Mouse (Mus musculus): Measurements from ENCODE around the gene Nap1l4. TPM values are rescaled to one million over a fixed set of nuclear protein-coding genes. Genes with fewer than 3 reads are reported as not detected.
A peak's percentile ranks its signal among the peaks of the same experiment; 100 is the strongest.

The Nap1l4 gene
- polyA plus RNA-seq (2014; fragmentation: Nextera tagmentation; extraction: Ambion mirVana), result 133 and 139 TPM in 2 replicates

DNA sequence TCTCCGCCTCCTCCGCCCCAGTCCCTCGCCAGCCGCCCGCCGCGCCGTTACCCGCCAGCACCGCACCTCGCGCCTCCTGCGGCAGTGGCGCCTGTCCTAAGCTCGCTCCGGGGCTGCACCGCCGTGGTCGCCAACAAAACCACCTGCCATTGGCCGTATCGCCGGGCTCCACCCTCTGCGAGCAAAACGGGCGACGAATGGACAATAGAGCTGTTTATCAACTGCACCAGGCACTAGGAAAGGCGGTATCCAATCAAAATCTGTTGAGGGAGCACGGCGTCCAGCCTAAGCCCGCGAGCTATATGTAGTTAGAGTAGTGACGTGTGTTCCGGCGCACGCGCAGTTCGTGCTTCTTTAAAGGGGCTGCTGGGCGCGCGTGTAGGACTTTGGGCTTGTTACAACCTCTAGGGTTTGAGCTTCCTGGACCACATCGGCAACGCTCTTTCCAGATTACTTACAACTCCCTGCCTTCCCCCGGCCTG lies at the start of gene Nap1l4:
TSS of gene Nap1l4 (minus strand) at position 131 of the 482 bp plus-strand sequence.
- DNase-seq (ENCODE audit: low spot score) (peak; percentile 99), ATAC-seq (replicated peaks; ENCODE audit: low FRiP score) (peak; percentile 98)
- Histone ChIP-seq H3K27me3 (replicated peaks; ENCODE audit: control insufficient read depth, insufficient read depth, low read length) (no peaks in the 10 kb centered on the region), H3K4me2 (peak within 1 kb of the TSS; percentile 75), H3K36me3 (ENCODE audit: control insufficient read depth, insufficient read depth, low read length) (no peaks in the 10 kb centered on the region; the same call in 1 of the 2 replicates), H3K27ac (ENCODE audit: low read depth, low read length) (peak within 1 kb of the TSS; percentile 85), H3K9me3 (ENCODE audit: control insufficient read depth, low read length) (no peaks in the 10 kb centered on the region), H3K4me3 (ENCODE audit: low read depth, low read length) (peak within 1 kb of the TSS; percentile 95), H3K9ac (ENCODE audit: low read depth, low read length) (peak within 1 kb of the TSS; percentile 97), H3K4me1 (replicated peaks; ENCODE audit: control insufficient read depth, insufficient read depth, low read length) (peaks cover 17% of the 10 kb centered on the region)
- under 1% methylated on average over 38 of the region's 43 CpGs for WGBS

DNA sequence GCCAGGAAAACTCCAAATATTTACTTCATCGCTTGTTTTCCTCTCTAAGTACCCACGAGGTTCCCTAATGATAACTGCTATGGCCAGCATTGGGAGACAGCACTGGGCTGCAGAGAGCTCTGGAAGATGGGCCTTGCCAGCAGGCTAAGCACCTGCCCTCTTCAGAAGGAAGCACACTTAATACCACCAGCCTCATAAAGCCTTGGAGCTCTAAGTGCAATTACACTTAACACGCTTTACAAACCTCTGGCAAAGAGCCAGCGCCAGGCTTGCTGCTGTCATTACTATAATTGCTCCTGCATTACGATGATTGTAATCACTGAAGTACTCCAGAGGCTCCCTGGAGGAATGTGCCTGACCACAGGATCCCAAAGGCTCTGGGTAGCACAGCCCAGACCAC lies 46.0 kb upstream of the Nap1l4 start:
- Histone ChIP-seq H3K9ac (ENCODE audit: low read depth, low read length) (no peak overlapping the region), H3K27me3 (replicated peaks; ENCODE audit: control insufficient read depth, insufficient read depth, low read length) (no peaks in the 10 kb centered on the region), H3K4me3 (ENCODE audit: low read depth, low read length) (no peak overlapping the region), H3K4me1 (replicated peaks; ENCODE audit: control insufficient read depth, insufficient read depth, low read length) (peaks cover 8% of the 10 kb centered on the region), H3K4me2 (no peak overlapping the region), H3K9me3 (ENCODE audit: control insufficient read depth, low read length) (no peaks in the 10 kb centered on the region), H3K27ac (ENCODE audit: low read depth, low read length) (no peak overlapping the region), H3K36me3 (ENCODE audit: control insufficient read depth, insufficient read depth, low read length) (peaks cover 24% of the 10 kb centered on the region)
- 86% methylated on average over 5 of the region's 5 CpGs for WGBS
- ATAC-seq (replicated peaks; ENCODE audit: low FRiP score) (no peak), DNase-seq (ENCODE audit: low spot score) (no peak)

DNA sequence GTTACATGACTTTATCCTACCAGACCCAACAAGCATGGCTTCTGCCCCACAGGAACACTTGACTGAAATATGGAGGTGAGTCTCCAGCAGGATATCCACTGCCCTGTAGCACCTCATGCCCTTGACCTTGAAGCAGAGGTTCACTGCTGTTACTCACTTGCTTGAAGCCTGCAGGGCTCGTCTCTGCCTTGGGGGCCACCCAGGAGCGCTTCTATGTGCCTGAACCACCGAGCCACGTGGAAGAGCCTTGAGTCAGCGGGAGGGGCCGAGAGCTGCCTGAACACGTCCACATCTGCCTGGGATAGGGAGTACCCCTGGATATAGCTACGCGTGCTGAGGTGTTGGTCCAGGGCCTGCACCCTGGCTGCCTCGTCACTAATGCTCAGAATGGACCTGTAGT lies 43.3 kb upstream of the Nap1l4 start:
- H3K4me2 ChIP-seq, result no peak overlapping the region
- peaks cover 38% of the 10 kb centered on the region for H3K36me3 ChIP-seq (ENCODE audit: control insufficient read depth, insufficient read depth, low read length)
- H3K4me1 ChIP-seq (replicated peaks; ENCODE audit: control insufficient read depth, insufficient read depth, low read length), result no peaks in the 10 kb centered on the region
- 91% methylated on average over 10 of the region's 10 CpGs for WGBS
- H3K4me3 ChIP-seq (ENCODE audit: low read depth, low read length), result no peak overlapping the region
- no peaks in the 10 kb centered on the region for H3K9me3 ChIP-seq (ENCODE audit: control insufficient read depth, low read length)
- no peaks in the 10 kb centered on the region for H3K27me3 ChIP-seq (replicated peaks; ENCODE audit: control insufficient read depth, insufficient read depth, low read length)
- H3K27ac ChIP-seq (ENCODE audit: low read depth, low read length), result no peak overlapping the region
- no peak overlapping the region for H3K9ac ChIP-seq (ENCODE audit: low read depth, low read length)
- no peak for ATAC-seq (replicated peaks; ENCODE audit: low FRiP score)
- no peak for DNase-seq (ENCODE audit: low spot score)

DNA sequence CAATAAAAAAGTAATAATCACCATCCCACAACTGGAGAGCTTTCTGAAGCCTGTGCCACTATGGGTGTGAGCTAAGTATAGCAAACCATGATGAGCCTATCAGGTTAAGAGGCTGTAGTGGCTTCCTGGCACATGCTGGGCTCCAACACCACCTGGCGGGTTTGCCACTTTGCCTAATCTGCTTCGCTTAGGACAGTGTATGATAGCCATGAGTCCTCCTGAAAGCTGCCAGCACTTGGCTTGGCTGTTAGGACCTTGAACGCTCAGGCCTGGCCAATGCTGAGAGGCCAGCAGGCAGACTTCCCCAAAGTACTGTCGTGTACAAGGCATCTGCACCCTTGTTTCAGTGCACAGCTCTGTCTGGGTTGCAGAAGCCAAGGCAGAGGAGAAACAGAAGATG lies 39.1 kb upstream of the Nap1l4 start:
- Histone ChIP-seq H3K36me3 (ENCODE audit: control insufficient read depth, insufficient read depth, low read length) (peaks cover 69% of the 10 kb centered on the region), H3K4me3 (ENCODE audit: low read depth, low read length) (no peak overlapping the region), H3K27ac (ENCODE audit: low read depth, low read length) (no peak overlapping the region), H3K4me2 (no peak overlapping the region), H3K9me3 (ENCODE audit: control insufficient read depth, low read length) (no peaks in the 10 kb centered on the region), H3K9ac (ENCODE audit: low read depth, low read length) (no peak overlapping the region), H3K4me1 (replicated peaks; ENCODE audit: control insufficient read depth, insufficient read depth, low read length) (no peaks in the 10 kb centered on the region), H3K27me3 (replicated peaks; ENCODE audit: control insufficient read depth, insufficient read depth, low read length) (no peaks in the 10 kb centered on the region)
- DNase-seq (ENCODE audit: low spot score) (no peak), ATAC-seq (replicated peaks; ENCODE audit: low FRiP score) (no peak)
- WGBS, result 91% methylated on average over 4 of the region's 4 CpGs

DNA sequence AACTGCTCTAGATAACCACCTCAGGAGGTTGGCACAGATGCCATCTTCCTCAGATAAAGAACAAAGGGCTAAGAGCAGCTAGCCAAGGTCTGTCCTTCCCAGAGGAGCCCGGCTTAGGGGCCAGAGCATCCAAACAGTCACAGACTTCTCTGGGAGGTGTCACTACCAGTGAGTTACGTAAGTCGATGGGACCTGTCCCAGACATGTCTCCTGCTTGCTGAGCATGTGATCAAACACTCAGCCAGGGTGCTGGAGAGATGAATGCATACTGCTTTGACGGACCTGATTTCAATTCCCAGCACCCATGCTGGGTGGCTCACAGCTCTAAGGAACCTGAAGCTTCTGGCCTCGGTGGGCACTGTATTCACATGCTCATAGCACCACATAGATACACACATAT lies 38.7 kb upstream of the Nap1l4 start:
- Histone ChIP-seq H3K4me3 (ENCODE audit: low read depth, low read length) (no peak overlapping the region), H3K27ac (ENCODE audit: low read depth, low read length) (no peak overlapping the region), H3K27me3 (replicated peaks; ENCODE audit: control insufficient read depth, insufficient read depth, low read length) (no peaks in the 10 kb centered on the region), H3K9me3 (ENCODE audit: control insufficient read depth, low read length) (no peaks in the 10 kb centered on the region), H3K9ac (ENCODE audit: low read depth, low read length) (no peak overlapping the region), H3K36me3 (ENCODE audit: control insufficient read depth, insufficient read depth, low read length) (peaks cover 73% of the 10 kb centered on the region), H3K4me2 (no peak overlapping the region), H3K4me1 (replicated peaks; ENCODE audit: control insufficient read depth, insufficient read depth, low read length) (no peaks in the 10 kb centered on the region)
- 89% methylated on average over 5 of the region's 5 CpGs for WGBS
- DNase-seq (ENCODE audit: low spot score) (no peak), ATAC-seq (replicated peaks; ENCODE audit: low FRiP score) (no peak)

DNA sequence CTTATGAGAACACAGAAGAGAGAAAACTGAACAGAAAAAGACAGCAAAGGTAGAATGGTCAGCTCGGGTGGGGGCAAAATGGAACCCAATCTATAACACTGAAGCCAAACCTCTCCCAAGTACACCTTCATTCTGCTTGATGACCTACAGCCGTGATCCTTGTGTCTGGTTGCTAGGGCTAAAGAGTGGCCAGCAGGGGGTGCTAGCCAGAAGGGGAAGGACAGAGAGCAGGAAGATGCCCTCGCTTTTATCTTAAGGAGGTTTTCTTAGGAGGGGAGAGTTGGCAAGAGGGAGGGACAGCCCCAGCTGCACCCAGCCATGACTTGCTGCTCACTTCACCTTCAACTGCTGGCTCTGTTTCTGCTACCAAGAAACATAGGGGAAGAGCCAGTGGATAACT lies 35.0 kb upstream of the Nap1l4 start:
- H3K9me3 ChIP-seq (ENCODE audit: control insufficient read depth, low read length), result no peaks in the 10 kb centered on the region
- H3K4me3 ChIP-seq (ENCODE audit: low read depth, low read length), result no peak overlapping the region
- H3K36me3 ChIP-seq (ENCODE audit: control insufficient read depth, insufficient read depth, low read length), result peaks cover 70% of the 10 kb centered on the region
- ATAC-seq (replicated peaks; ENCODE audit: low FRiP score), result no peak; the same call in 1 of the 2 replicates
- H3K4me2 ChIP-seq, result no peak overlapping the region
- no peak overlapping the region for H3K27ac ChIP-seq (ENCODE audit: low read depth, low read length)
- no peaks in the 10 kb centered on the region for H3K27me3 ChIP-seq (replicated peaks; ENCODE audit: control insufficient read depth, insufficient read depth, low read length)
- no peak overlapping the region for H3K9ac ChIP-seq (ENCODE audit: low read depth, low read length)
- peak; percentile 49 for DNase-seq (ENCODE audit: low spot score)
- H3K4me1 ChIP-seq (replicated peaks; ENCODE audit: control insufficient read depth, insufficient read depth, low read length), result no peaks in the 10 kb centered on the region
- WGBS, result 41% methylated on average over 3 of the region's 3 CpGs

DNA sequence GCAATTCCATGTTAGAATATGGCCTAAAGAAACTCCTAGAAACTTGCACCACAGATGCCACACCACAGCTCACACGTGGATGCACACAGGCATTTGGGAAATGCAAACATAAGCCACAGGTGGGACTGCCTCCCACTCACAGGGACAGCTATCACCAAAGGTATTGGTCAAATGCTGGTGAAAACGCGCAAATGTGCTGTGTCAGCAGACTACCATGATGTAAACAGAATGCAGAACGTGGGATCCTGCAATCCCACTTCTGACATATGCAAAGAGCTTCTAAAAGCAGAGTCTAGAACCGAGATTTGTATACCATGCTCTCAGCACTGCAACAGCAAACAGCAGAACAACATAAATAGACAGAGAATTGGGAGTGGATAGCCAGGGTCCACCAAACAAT lies 34.1 kb upstream of the Nap1l4 start:
- DNase-seq (ENCODE audit: low spot score) (no peak), ATAC-seq (replicated peaks; ENCODE audit: low FRiP score) (no peak)
- Histone ChIP-seq H3K9ac (ENCODE audit: low read depth, low read length) (no peak overlapping the region), H3K4me3 (ENCODE audit: low read depth, low read length) (no peak overlapping the region), H3K9me3 (ENCODE audit: control insufficient read depth, low read length) (no peaks in the 10 kb centered on the region), H3K4me1 (replicated peaks; ENCODE audit: control insufficient read depth, insufficient read depth, low read length) (no peaks in the 10 kb centered on the region), H3K27ac (ENCODE audit: low read depth, low read length) (no peak overlapping the region), H3K4me2 (no peak overlapping the region), H3K36me3 (ENCODE audit: control insufficient read depth, insufficient read depth, low read length) (peaks cover 73% of the 10 kb centered on the region), H3K27me3 (replicated peaks; ENCODE audit: control insufficient read depth, insufficient read depth, low read length) (no peaks in the 10 kb centered on the region)
- WGBS, result 81% methylated on average over 5 of the region's 5 CpGs

DNA sequence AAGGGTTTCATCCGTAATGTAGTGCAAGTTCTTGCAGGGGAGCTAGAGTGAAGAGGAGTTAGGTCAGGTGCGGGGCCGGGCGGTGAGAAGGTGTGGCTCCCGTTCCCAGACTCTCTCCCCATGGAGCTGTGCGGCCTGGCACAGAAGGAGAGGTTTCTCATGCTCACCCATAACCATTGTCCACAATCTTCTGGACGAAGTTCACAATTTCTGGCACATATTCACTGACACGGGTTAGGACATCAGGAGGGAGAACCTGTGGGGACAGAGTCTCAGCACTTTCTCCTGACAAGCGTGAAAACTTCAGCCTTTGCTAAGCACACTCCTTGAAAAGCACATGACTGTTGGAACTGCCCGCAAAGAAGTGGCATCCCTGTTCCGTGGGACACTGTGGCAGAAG lies 26.8 kb upstream of the Nap1l4 start:
- no peak overlapping the region for H3K4me2 ChIP-seq
- no peak overlapping the region for H3K9ac ChIP-seq (ENCODE audit: low read depth, low read length)
- no peak overlapping the region for H3K27ac ChIP-seq (ENCODE audit: low read depth, low read length)
- no peak overlapping the region for H3K4me3 ChIP-seq (ENCODE audit: low read depth, low read length)
- DNase-seq (ENCODE audit: low spot score) (no peak), ATAC-seq (replicated peaks; ENCODE audit: low FRiP score) (no peak)
- H3K9me3 ChIP-seq (ENCODE audit: control insufficient read depth, low read length), result no peaks in the 10 kb centered on the region
- 92% methylated on average over 11 of the region's 11 CpGs for WGBS
- H3K36me3 ChIP-seq (ENCODE audit: control insufficient read depth, insufficient read depth, low read length), result peaks cover 63% of the 10 kb centered on the region
- no peaks in the 10 kb centered on the region for H3K27me3 ChIP-seq (replicated peaks; ENCODE audit: control insufficient read depth, insufficient read depth, low read length)
- H3K4me1 ChIP-seq (replicated peaks; ENCODE audit: control insufficient read depth, insufficient read depth, low read length), result no peaks in the 10 kb centered on the region

DNA sequence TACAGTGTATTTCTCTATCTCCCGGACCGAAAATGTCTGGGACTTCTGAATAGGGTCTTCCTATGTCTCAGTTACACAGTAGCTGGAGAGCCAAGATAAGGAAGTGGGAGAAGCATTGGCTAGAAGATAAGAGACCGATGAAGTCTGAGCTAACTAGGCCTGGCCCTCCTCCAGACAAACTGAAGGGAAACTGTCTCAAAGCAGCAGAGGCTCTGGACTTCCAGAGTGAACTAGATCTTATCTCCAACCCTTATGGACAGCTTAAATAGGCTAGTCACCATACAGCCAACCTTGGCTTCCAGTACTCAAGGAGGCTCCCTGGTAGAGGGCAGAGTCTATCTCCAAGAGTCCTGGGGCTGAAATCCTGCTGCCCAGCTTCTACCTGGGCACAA lies 16.7 kb upstream of the Nap1l4 start:
- WGBS, result 22% methylated on average over 3 of the region's 3 CpGs
- Histone ChIP-seq H3K9me3 (ENCODE audit: control insufficient read depth, low read length) (no peaks in the 10 kb centered on the region), H3K4me1 (replicated peaks; ENCODE audit: control insufficient read depth, insufficient read depth, low read length) (peaks cover 23% of the 10 kb centered on the region), H3K4me2 (peak overlapping the region; percentile 35), H3K27me3 (replicated peaks; ENCODE audit: control insufficient read depth, insufficient read depth, low read length) (no peaks in the 10 kb centered on the region), H3K27ac (ENCODE audit: low read depth, low read length) (peak overlapping the region; percentile 82), H3K4me3 (ENCODE audit: low read depth, low read length) (no peak overlapping the region; the same call in 1 of the 2 replicates), H3K9ac (ENCODE audit: low read depth, low read length) (peak overlapping the region; percentile 47), H3K36me3 (ENCODE audit: control insufficient read depth, insufficient read depth, low read length) (peaks cover 56% of the 10 kb centered on the region)
- DNase-seq (ENCODE audit: low spot score) (no peak), ATAC-seq (replicated peaks; ENCODE audit: low FRiP score) (peak; percentile 96)

All from liver, embryonic 11.5 days (tissue).